Mouse (Mus musculus) spleen, adult 18-20 months (tissue): ENCODE data around the gene Ncapg2.
A peak's percentile ranks its signal among the peaks of the same experiment; 100 is the strongest.

ENCODE experiments used
- DNase-seq, 2 experiments: peaks; one replicate each; pipeline ENCODE4 v3.0.0; 2022; ENCODE audit warnings: mixed read lengths in 2 of 2

Ncapg2 gene

DNA sequence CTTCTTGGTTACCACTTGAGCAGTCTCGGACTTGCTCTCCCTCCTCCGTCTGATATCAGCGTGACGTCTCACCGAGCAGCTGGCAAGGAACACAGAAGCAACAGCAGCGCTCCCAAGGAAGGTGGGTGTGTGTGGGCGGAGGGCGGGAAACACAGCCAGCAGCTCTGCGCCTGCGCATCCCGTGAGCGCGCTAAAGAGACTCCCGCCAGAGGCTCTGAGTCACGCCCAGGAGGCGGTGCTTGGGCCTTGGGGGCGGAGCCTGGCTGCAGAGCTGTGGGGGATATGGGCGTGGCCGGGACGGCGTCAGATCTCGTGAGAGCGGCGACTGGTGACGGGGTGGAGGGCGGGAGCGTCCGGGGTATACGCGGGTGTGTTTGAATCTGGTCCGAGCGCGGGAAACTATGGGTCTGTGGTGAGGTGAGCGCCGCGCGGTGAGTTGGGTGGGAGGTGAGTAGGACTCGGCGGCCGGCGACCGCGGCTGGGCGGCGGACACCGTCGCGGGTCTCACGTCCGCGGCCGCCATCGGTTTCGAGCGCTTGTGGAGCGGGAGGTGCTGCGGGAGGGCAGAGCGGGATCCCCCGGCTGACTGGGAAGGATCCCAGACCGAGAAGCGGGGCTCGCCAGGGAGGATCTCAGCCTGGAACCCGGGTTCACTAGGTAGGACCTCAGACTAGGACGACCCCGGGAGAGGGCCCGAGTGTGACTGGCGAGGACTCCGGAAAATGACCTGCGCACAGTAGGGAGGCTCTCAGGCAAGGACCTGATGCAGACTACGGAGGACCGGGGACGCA, at the start of gene Ncapg2:
Ncapg2 (plus strand) TSS at position 358 of the 791 bp plus-strand sequence.
- DNase-seq: peak; percentile 98 to 100

DNA sequence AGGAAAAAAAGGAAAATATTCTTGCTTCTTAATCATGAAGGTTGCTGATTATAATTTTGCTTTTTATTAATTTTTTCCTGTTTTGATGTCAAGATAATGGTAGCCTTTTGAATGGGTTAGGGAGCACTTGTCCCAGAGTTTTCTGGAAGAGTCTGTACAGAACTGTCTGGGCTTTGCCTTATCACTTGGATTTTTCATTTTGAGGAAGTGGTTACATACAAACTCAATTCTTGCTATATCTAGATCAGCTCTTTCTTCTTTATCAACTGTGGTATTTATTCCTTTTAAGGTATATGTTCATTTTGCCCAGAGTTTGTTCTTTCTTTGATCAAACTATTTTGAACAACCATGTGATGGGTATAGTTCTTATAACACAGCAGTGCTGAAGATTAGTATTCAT, 43.1 kb upstream of the Ncapg2 start:
- DNase-seq: no peak

DNA sequence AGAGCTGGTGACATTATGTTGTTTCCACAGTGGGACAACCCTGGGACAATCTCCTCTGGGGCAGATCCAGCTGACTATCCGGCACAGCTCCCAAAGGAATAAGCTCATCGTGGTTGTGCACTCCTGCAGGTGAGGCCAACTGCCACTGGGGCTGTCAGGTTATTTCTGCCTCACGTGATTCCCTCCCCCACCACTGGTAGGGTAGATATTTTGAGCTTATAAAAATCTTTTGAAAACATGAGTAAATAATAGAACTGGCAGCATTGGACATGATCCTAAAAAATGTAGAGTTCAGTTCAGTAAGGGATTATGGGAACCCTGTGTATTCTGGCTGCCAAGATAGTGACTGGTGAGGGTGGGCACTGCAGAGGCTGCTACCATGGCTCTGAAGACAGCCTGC, 38.3 kb upstream of the Ncapg2 start:
- DNase-seq: no peak

DNA sequence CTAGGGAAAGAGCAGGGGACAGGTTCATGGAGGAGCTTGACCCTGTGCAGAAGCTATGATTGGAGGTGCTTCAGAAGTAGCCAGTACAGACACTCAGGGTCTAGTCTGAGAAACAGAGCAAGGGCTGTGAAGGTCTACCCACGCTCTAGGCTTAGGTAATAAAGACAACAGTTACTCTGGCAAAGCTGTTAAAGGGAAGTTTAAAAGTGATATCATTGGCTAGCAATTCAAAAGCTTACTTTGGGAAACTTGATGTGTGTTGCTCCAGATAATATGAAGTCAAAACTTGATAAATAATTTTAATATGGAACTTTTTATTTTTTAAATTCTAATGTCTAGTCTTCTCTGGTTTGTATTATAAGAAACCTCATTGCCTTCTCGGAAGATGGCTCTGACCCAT, 37.9 kb upstream of the Ncapg2 start:
- no peak for DNase-seq

DNA sequence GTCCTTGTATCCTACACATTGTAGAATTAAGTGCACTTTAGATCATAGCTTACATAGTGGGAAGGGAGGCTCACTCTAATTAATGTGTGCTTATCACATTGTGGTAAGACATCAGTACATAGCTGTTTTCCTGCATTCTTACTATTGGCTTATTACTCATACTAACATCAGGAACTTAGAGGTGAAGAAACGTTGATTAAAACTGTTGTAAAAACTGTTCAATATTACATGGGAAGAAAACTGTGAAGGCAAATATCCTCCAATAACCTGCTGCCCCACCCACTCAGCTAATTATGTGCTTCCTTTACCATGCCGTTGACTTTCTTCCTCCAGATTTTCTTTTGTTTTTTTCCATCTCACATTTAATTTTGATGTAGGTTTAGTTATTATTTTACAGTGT, 36.3 kb upstream of the Ncapg2 start:
- DNase-seq: no peak

DNA sequence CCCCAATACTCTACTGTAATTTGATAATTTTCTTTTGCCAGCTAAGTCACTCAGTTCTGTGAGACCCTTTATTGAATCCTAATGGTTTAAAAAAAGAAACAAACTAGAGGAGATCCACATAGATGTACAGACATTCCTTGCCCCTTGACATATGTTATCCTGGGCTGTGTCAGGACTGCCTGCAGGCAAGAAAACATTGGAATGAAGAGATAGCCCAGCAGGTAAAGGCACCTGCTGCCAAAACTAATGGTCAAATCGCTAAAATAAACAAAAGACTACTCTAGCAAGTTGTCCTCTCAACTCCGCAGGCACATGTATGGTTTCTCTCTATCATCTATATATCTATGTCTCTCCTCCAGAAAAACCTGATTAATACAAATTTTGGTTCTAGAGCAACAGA, 22.1 kb upstream of the Ncapg2 start:
- DNase-seq: no peak

DNA sequence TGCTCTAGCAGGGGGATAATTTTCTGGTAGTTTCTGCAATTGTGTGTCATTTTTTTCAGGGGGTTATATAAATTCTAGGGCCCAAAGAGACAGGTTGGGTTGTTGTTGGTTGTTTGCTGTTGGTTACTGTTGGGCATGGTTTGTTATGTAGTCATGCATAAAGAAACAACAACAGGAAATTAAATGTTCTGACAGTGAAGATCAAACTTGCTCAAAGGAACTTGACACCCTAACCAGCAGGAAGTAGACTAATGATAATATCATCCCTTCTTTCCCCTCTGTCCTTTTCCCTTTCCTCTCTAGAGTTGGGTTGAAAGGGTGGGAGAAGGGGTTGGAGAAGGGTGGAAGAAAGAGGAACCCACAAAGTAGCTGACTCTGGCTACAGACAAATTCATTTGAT, 21.2 kb upstream of the Ncapg2 start:
- no peak for DNase-seq

DNA sequence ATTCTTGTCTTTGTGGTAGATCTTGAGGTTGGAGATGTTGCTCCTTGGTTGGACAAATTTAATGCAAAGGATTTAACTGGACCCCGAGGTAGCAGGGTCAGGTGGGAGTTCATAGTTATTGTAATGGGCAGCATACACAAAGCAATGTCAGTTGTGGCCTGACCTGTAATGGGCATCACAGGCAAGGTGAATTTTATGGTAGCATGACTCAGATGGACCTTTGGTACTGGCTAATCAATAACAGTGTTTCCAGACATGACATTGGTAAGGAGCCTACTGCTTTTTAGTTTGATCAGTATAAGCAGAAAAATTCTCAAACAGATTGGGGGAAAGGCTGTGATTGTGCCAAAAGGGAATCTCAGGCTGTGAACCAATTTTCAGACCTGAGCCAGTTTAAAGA, 18.4 kb upstream of the Ncapg2 start:
- no peak for DNase-seq

DNA sequence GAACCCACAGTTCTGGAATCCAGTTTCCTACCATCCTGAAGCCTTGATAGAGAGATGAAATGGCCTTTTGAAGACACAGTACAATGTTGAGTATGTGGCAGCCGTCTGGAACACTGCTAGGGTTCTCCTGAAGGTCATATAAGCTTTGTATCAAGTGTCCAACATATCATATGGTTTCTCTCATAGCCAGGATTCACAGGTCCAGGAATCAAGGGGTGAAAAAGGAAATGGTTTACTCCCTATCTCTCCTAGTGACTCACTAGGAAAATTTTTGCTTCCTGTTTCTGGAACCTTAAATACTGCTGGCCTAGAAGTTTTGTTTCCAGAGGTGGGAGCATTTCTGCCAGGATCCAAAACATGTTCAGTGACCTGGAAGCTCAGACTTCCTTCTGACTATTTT, 15.3 kb upstream of the Ncapg2 start:
- no peak for DNase-seq

DNA sequence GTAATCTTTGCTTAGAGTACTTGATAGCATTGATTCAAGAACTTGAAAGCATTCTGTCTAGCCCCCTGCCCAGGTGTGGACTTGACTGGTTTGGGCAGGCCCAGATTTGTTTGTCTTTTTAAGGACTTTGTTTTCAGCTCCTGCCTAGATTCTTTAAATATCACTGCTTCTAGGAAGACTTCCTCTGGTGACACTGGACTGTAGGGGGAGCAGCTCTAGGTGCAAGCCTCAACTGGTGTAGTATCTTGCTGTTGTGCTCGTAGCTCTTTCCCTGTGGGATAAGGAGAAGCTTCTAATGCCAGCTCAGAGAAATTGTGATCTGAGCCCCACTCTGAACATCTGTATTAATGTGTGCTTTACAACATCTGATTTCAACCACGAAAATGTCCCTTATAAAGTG, 10.9 kb upstream of the Ncapg2 start:
- DNase-seq: no peak

DNA sequence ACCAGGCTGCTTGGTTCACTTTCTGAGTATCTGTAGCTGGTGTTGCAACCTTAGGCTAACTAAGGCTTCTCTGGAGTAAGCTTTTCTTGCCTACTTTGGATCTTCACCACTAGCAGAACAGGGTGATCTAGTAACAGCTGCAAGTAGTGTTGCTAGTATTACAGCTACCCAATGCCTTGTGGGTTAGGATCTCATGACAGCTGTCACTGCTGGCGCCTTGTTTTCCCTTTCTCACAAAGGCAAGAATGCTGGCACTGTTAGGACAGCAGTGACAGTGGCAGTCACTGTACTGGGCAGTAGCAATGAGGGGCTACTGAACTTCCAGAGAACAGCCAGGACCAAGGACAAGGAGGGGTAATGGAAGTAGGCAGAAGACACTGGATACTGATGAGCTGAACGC, 9.9 kb upstream of the Ncapg2 start:
- DNase-seq: no peak

DNA sequence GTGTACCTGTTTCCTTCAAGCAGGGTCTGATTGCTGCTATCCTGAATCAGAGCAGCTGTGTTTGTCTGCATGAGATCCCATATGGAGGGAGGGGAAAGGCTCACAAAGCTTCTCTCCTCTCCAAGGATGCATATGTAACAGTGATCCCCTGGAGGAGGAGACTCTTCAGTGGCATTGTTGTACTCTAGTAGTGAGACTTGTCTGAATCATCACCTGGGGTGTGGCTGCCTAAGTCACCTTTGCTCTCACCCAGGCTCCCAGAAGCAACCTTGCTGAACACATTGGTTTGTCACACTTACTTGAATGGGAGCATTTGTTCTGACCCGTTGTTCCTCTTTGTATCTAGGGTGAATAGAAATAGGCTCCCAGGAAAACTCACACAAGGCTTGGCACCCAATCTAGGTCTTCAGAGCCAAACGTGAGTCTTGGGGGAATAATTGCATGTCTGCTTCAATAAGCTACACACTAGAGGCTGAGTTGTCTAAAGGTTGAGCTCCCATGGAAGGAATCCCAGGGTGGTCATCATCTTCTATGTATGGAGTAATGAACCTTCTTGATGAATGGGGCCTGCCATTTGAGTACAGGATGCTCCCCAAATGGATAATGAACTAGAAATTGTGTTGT, 9.0 kb upstream of the Ncapg2 start:
- no peak for DNase-seq

DNA sequence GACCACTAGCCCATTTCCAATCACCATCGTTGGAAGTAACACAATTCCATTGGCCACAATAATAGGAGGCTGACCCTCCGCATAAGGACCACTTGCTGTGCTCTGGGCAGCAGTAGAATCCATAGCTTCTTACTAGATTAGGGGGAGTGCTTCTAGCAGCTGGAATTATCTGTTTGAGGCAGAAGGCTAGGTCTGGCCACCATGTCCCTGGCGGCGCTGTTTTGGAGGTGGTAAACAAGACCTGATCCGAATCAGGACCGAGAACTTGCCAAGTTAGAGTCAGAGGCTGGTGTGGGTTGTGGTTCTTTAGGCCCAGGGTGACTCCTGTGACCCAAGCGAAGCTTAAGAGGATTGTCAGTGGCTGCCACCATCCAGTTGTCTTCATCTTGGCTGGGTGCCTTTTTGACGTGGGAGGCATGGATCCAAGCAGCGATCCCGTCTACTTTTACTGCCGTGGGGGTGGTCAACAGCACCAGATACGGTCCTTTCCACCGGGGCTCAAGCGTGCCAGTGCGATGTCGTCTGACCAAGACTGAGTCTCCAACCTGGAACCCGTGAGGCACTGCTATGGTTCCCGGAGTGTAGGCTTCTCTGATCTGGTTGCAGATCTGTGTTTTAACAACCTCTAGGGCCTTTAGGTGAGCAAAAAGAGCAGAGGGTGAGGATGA, 1.1 kb upstream of the Ncapg2 start:
- peak in 1 of 2 experiments; percentile 7 for DNase-seq

DNA sequence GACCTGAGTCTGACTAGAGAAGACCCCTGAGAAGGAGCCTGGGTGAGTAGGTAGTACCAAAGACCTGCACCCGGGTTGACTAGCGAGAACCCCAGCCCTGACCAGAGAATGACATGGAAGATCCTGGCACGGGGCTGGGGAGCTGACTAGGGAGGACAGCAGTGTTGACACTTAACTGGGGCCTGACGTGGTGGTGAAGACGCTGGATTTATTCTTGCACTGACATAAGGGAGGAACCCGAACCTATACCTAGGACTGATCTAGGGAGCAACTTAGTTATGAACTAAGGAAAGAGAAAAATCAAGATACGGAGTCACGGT, 594 bp downstream of the Ncapg2 start:
- no peak for DNase-seq

DNA sequence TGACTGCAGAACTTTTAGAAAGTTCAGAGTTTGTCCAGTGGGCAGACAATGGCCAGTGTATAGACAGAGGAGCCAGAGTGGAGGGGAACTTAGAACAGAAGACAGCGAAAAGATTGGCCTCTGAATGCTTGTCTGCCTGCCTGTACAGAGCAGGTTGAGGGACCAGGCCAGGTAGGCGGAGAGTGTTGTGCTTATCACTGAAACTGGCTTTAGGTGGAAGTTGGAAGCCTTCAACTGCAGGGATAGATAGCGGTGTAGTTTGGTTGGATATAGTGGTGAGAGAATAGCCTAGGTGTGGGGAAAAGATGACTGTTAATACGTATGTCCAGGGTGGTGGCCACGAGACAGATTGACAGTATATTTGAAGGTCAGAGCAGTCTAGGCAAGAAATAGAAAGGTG, 2.7 kb downstream of the Ncapg2 start:
- no peak for DNase-seq

DNA sequence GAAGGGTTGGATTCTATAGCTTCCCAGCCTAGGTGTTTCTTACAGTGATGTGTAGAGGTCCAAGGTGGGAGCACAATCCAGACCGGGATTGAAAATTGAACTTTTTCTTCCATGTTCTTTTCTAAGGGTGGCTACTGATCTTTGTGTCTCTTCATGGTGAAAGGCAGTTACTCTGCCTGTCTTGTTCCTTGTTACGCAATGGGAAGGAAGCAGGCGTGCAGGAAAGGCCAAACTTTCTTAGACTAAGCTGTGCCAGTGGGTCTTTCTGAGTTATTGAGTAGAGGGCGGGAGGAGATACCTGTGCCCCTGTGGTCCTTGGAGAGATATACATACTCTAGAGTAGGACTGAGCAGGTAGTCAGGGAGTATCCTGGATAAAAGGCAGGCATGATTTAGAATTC, 9.7 kb downstream of the Ncapg2 start:
- no peak for DNase-seq

DNA sequence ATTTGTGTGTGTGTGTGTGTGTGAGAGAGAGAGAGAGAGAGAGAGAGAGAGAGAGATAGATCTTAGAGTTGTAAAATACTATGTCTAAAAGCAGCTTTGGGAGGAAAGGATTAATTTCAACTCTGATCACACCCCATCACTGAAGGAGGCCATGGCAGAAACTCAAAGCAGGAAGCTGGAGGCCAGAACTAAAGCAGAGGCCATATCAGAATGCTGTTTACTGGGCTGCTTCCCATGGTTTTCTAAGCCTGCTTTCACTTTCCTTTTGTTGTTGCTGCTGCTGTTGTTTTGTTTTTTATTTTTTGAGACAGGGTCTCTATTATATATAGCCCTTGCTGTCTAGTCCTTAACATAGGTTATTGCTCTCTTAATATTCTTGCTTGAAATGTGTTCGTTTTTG, 11.3 kb downstream of the Ncapg2 start:
- no peak for DNase-seq

DNA sequence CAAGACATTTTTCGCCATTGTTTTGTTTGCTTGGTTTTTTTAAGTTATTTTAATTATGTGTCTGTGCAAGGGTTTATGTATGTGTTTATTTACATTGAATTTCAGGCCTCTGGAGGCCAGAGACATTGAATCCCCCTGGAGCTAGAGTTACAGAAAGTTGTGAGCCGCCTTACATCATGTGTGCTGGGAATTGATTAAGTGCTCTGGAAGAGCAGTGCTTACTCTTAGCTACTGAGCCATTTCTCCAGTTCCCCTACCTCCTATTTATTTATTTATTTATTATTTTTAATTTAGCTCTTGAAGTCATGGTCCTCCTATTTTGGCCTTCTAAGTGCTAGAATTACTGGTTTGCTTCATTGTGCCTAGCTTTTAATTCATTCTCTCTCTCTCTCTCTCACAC, 16.5 kb downstream of the Ncapg2 start:
- DNase-seq: no peak

DNA sequence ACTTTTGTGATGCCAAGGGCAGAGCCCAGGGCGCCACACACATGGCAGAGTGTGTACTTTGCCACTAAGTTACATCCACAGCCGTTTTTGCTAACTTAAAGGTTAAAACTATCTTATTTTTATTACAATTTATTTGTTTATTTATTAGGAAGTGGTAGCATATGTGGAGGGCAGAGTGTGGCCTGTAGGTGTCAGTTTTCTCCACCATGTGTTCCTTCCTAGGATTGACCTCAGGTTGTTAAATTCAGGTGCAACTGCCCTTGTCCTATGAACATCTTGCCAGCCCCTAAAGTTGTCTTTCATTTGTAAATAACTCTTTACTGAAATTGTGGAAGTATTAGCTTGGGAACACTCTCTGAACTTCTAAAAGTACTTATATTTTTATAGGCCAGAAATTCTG, 20.2 kb downstream of the Ncapg2 start:
- DNase-seq: no peak

DNA sequence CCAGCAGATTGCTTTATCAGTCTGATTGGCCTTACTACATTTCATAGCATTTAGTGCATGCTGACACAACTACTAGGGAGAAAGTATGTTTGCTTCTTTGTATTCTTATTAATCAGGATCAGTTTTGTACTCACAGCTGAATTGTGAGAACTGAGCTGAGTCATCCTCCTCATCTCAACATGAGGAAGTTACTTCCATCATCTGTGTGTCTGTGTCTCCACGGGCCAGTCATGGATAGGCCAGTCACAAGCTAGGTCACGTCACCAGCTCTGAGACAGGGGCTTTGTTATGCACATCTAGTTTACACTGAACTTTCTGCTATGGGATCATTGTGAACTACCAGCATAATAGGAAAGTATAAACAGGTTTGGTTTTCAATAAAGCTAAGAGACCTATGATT, 28.5 kb downstream of the Ncapg2 start:
- DNase-seq: no peak

DNA sequence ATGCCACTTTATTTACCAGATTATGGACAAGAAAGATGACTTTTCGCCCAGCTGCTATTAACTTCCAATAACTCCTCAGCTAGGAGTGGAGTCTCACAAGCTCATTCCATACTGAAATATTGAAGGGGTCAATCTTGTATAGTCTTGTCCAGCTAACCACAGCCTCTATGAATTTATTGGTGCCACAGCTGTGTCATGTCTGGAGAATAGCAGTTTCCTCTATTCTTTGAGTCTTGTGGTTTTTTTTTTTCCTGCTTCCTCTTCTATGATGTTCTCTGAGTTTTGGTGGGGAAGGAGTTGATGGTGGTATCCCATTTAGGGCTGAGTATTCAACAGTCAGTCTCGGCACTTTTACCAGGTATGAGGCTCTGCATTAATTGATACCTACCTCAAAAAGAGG, 30.0 kb downstream of the Ncapg2 start:
- DNase-seq: no peak

DNA sequence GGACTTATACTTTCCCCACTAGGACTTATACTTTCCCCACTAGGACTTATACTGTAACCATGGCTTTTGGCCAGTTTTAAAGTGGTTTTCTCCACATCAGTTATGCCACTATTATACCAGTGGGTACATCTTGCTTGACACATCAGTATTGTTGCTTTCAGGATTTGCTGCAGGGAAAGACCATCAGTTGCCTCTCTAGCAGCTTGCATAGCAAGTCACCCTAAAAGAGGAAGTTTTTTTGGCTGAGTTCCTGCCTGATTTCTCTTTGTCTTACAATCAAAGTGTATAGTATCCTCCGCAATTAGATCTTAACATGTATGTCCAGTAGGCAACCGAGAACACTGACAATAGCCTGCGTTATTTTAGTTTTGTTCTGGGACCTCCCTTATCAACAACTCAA, 30.9 kb downstream of the Ncapg2 start:
- no peak for DNase-seq

DNA sequence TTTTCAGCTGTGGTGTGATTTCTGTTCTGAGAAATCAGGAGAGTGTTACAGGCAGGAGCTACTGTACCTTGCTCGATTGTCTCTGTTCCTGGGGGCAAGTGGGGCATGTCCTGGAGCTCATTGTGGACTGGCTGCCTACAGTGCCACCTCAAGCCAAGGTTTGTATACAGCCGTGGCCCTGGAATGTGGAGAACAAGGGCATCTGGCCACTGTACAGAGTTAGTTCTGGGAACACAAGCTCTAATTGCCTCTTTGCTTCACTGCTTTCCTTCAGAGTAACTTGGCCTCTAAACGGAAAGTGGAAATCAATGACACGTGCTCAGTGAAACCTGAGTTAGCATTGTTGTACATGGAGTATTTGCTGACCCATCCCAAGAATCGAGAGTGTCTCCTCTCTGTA, 33.4 kb downstream of the Ncapg2 start:
- DNase-seq: no peak

DNA sequence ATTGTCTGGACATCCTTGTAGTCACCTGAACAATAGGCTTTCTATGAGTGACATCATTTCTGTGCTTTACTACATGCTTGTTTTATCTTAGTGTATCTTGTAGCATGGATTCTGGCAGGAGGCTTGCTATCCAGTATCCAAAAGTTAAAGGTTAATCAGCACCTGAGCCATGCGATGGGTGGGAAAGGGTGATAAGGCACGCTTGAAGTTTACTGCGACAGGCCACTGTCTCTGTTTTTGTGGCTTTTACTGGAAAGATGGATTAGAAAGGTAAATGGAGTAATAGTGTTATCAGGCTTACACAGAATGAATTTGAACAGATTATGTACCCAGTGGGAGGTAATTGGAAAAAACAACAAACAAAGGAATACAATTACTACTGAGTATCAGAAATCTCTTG, 37.0 kb downstream of the Ncapg2 start:
- no peak for DNase-seq

DNA sequence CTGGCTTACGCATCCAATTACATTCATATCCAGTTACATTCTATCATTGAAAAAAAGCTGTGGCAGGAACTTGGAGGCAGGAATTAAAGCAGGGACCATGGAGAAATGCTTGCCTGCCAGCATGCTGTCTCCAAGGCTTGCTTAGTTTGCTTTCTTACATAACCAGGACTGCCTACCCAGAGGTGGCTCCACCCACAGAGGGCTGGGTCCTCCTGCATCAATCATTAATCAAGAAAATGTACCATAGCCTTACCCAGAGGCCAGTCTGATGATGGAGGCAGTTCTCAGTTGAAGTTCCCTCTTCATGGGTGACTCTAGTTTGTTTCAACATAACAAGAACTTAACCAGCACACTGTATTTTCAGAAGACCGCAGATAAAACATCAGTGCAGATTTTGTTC, 44.3 kb downstream of the Ncapg2 start:
- DNase-seq: no peak
